Mouse (Mus musculus): Measurements from ENCODE around the gene Ccdc194. TPM values are rescaled to one million over a fixed set of nuclear protein-coding genes. Genes with fewer than 3 reads are reported as not detected.
A peak's percentile ranks its signal among the peaks of the same experiment; 100 is the strongest.

Gene Ccdc194
- polyA plus RNA-seq, 1 experiment from 2014 or later: 0.40 TPM

DNA sequence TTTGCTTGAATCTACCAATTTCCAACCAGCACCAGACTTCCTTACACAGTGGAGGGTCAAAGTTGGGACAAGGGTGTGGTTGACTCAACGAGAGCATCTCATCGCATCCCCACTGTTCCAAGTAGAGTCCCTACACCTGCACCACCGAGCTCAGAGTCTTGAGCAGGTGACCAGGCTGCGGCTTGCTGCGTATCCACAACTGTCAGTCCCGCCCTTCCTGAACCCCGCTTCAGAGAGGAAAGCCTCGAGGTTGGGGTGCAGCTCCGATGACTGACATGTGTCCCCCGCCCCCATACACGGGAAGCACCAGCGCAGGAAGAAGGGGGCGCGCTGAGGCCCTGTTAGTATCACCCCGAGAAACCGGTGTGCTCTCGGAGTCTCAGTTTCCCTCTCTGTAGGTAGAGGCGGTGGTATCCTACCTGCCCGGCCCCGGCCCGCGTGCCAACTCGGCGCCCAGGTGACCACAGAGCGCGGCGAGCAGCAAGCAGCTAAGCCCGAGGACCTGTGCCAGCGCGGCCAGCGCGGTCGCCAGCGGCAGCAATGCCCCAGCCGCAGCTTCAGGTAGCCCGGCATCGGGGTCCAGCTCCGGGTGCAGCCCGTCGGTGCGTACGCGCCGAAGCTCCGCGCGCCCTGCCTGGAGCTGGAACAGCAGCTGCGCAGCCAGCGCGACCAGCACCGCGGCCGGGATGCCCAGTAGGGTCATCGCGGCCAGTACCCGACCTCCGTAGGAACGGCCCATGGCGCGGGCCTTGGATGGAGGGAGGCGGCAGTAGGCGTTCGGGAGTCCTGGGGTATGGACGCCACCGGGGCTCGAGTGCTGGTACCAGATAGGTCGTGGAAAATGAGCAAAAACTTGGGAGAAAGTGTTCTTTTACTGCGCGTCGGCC lies 32.8 kb upstream of the Ccdc194 start, which contains the start of gene Tmem221:
Tmem221 (minus strand) TSS at position 801 of the 887 bp plus-strand sequence.
- Histone ChIP-seq H3K4me2 (peak within 1 kb of the TSS; percentile 41), H3K27ac (ENCODE audit: low read depth, low read length) (no peak within 1 kb of the TSS), H3K27me3 (ENCODE audit: control insufficient read depth, insufficient read depth, low read length) (peaks cover 69% of the 10 kb centered on the region), H3K4me1 (ENCODE audit: control insufficient read depth, insufficient read depth, low read length) (no peaks in the 10 kb centered on the region), H3K36me3 (ENCODE audit: control insufficient read depth, insufficient read depth, low read length) (no peaks in the 10 kb centered on the region), H3K9ac (ENCODE audit: low read length) (no peak within 1 kb of the TSS), H3K9me3 (ENCODE audit: control insufficient read depth, low read length) (no peaks in the 10 kb centered on the region), H3K4me3 (ENCODE audit: low read depth, low read length) (peak within 1 kb of the TSS; percentile 19)
- peak; percentile 83 for DNase-seq (ENCODE audit: low spot score, missing footprints)
- 4% methylated on average over 70 of the region's 70 CpGs for WGBS
- ATAC-seq (ENCODE audit: low FRiP score): peak; percentile 6; the same call in 1 of the 2 replicates

DNA sequence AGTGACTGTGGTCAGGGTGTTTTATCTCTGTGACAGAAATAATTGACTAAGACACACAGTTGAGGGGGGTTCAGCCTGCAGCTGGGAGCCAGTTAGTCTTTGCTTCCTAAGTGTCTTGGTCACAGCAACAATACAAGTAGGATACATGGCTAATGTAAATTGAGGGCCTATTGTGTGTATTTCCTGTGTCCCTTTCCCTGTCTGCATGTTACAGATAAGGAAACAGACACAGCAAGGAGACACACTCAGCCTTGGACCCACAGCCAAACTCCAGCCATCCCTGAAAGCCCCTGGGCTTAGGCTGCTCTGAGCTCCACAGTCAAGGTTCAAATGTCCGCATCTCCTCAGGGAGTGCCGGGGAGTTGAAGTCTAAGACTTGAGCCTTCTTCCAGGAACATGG lies 29.1 kb upstream of the Ccdc194 start:
- Histone ChIP-seq H3K4me3 (ENCODE audit: low read depth, low read length) (no peak overlapping the region), H3K9ac (ENCODE audit: low read length) (no peak overlapping the region), H3K27ac (ENCODE audit: low read depth, low read length) (no peak overlapping the region), H3K36me3 (ENCODE audit: control insufficient read depth, insufficient read depth, low read length) (no peaks in the 10 kb centered on the region), H3K27me3 (ENCODE audit: control insufficient read depth, insufficient read depth, low read length) (peaks cover 35% of the 10 kb centered on the region), H3K4me1 (ENCODE audit: control insufficient read depth, insufficient read depth, low read length) (no peaks in the 10 kb centered on the region), H3K9me3 (ENCODE audit: control insufficient read depth, low read length) (no peaks in the 10 kb centered on the region), H3K4me2 (no peak overlapping the region)
- DNase-seq (ENCODE audit: low spot score, missing footprints) (no peak), ATAC-seq (ENCODE audit: low FRiP score) (no peak)
- 90% methylated on average over 2 of the region's 2 CpGs for WGBS

DNA sequence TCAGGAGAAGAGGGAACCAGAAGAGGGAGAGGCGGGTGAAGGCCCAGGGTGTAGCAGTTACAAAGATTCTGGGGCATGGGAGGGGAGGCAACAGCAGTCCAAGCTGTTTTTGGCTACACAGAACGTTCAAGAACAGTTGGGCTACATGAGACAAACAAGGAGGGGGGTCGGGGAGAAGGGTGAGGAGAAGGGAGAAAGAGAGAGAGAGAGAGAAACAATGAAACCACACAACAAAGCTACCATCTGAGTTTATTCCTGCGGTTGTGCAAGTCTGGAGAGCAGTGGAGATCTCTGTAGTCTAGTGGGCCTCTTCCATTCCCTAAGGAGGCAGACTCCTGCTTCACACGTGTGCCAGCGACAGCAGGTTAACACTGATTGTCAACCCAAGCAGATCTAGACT lies 28.5 kb upstream of the Ccdc194 start:
- Histone ChIP-seq H3K27ac (ENCODE audit: low read depth, low read length) (no peak overlapping the region), H3K4me1 (ENCODE audit: control insufficient read depth, insufficient read depth, low read length) (no peaks in the 10 kb centered on the region), H3K4me2 (no peak overlapping the region), H3K9me3 (ENCODE audit: control insufficient read depth, low read length) (no peaks in the 10 kb centered on the region), H3K36me3 (ENCODE audit: control insufficient read depth, insufficient read depth, low read length) (no peaks in the 10 kb centered on the region), H3K27me3 (ENCODE audit: control insufficient read depth, insufficient read depth, low read length) (peaks cover 29% of the 10 kb centered on the region), H3K4me3 (ENCODE audit: low read depth, low read length) (no peak overlapping the region), H3K9ac (ENCODE audit: low read length) (no peak overlapping the region)
- no peak for DNase-seq (ENCODE audit: low spot score, missing footprints)
- 73% methylated on average over 6 of the region's 6 CpGs for WGBS
- ATAC-seq (ENCODE audit: low FRiP score): no peak

DNA sequence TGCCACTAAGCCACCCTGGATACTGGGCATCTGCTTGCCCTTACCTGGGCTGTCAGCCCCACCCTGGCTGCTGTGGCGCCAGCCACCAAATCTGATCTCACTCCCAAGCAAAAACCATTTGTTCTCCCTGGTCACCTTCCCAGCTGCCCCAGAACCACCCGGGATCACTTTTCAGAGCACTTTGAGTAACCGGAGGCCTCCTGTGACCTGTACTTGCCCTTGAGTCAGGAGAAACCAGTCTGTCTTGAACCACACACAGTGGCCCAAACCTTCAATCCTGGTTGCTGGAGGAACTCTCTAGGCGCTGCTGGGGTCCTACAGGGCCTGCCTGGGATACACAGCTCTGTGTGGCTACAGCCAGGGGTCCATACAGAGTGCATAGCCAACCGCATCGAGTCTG lies 27.3 kb upstream of the Ccdc194 start:
- 74% methylated on average over 6 of the region's 6 CpGs for WGBS
- no peak overlapping the region for H3K9ac ChIP-seq (ENCODE audit: low read length)

DNA sequence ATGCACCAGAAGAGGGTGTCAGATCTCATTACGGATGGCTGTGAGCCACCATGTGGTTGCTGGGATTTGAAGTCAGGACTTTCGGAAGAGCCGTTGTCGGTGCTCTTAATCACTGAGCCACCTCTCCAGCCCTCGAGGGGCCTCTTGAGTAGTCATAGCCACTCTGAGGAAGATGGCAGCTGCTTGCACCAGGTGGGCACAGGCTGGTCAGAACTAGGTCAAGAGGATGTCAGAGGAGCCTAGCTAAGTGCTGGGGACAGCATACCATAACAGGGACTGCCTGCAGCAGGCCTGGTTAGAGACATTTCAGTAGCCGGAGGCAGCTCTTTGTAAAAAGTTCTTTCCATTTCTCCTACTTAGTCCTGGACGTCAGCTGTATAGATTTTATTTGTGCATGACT lies 25.2 kb upstream of the Ccdc194 start:
- H3K27me3 ChIP-seq (ENCODE audit: control insufficient read depth, insufficient read depth, low read length): peaks cover 2% of the 10 kb centered on the region; the same call in 1 of the 2 replicates
- ATAC-seq (ENCODE audit: low FRiP score) (no peak), DNase-seq (ENCODE audit: low spot score, missing footprints) (no peak)
- H3K27ac ChIP-seq (ENCODE audit: low read depth, low read length): no peak overlapping the region
- 73% methylated on average over 7 of the region's 7 CpGs for WGBS
- no peak overlapping the region for H3K9ac ChIP-seq (ENCODE audit: low read length)
- H3K4me2 ChIP-seq: no peak overlapping the region
- no peak overlapping the region for H3K4me3 ChIP-seq (ENCODE audit: low read depth, low read length)
- no peaks in the 10 kb centered on the region for H3K4me1 ChIP-seq (ENCODE audit: control insufficient read depth, insufficient read depth, low read length)
- H3K36me3 ChIP-seq (ENCODE audit: control insufficient read depth, insufficient read depth, low read length): peaks cover 3% of the 10 kb centered on the region; the same call in 1 of the 2 replicates
- no peaks in the 10 kb centered on the region for H3K9me3 ChIP-seq (ENCODE audit: control insufficient read depth, low read length)

More for the DNA sequence above, 27.3 kb upstream of the Ccdc194 start:
- Histone ChIP-seq H3K36me3 (ENCODE audit: control insufficient read depth, insufficient read depth, low read length) (0 out of 2 replicates have a peak, but pooled peaks cover 3% of the 10 kb centered on the region), H3K27ac (ENCODE audit: low read depth, low read length) (no peak overlapping the region), H3K4me1 (ENCODE audit: control insufficient read depth, insufficient read depth, low read length) (no peaks in the 10 kb centered on the region), H3K4me3 (ENCODE audit: low read depth, low read length) (no peak overlapping the region), H3K27me3 (ENCODE audit: control insufficient read depth, insufficient read depth, low read length) (peaks cover 17% of the 10 kb centered on the region), H3K9me3 (ENCODE audit: control insufficient read depth, low read length) (no peaks in the 10 kb centered on the region), H3K4me2 (no peak overlapping the region)
- DNase-seq (ENCODE audit: low spot score, missing footprints) (no peak), ATAC-seq (ENCODE audit: low FRiP score) (no peak)

DNA sequence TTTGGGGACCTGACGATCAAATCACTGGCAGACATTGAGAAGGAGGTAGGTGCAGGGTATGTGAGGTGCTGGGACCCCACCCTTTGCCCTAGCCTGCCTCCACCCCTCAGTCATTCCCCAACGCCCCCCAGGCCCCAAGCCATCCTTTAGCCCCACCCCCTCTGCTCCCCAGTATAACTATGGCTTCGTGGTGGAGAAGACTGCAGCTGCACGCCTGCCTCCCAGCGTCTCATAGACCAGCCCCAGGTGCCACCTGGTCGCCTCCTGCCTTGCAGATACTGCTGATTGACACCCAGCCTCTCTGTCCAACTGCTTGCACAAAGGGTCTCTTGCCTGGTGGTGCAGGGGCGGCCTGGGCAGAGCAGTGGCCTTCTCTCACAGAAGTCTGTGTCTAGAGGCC lies 22.1 kb upstream of the Ccdc194 start:
- WGBS: 84% methylated on average over 7 of the region's 7 CpGs
- Histone ChIP-seq H3K27me3 (ENCODE audit: control insufficient read depth, insufficient read depth, low read length) (no peaks in the 10 kb centered on the region), H3K4me1 (ENCODE audit: control insufficient read depth, insufficient read depth, low read length) (peaks cover 3% of the 10 kb centered on the region; the same call in 1 of the 2 replicates), H3K9ac (ENCODE audit: low read length) (no peak overlapping the region), H3K4me3 (ENCODE audit: low read depth, low read length) (no peak overlapping the region), H3K9me3 (ENCODE audit: control insufficient read depth, low read length) (no peaks in the 10 kb centered on the region), H3K27ac (ENCODE audit: low read depth, low read length) (no peak overlapping the region), H3K36me3 (ENCODE audit: control insufficient read depth, insufficient read depth, low read length) (peaks cover 3% of the 10 kb centered on the region; the same call in 1 of the 2 replicates), H3K4me2 (no peak overlapping the region)
- ATAC-seq (ENCODE audit: low FRiP score) (no peak), DNase-seq (ENCODE audit: low spot score, missing footprints) (no peak)

DNA sequence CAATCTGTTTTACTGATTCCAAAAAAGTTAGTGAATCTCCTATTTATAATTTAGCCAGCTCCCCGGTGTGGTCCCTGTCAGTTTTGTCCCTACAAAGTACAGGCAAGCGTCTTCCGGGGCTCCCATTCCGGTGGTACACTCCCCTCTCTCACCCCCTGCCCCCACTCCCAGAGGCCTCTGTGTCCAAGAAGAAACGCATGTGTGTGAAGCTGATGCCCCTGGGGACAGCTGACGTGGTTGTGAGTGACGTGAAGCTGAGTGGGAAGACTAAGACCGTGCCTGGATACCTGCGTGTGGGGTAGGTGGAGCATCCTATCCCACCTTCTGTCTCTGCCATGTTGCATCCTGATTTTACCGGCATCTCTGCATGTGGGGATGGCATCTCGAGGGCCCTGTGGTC lies 19.5 kb upstream of the Ccdc194 start:
- DNase-seq (ENCODE audit: low spot score, missing footprints) (no peak), ATAC-seq (ENCODE audit: low FRiP score) (no peak)
- H3K4me3 ChIP-seq (ENCODE audit: low read depth, low read length): no peak overlapping the region
- no peaks in the 10 kb centered on the region for H3K9me3 ChIP-seq (ENCODE audit: control insufficient read depth, low read length)
- H3K9ac ChIP-seq (ENCODE audit: low read length): no peak overlapping the region
- H3K27me3 ChIP-seq (ENCODE audit: control insufficient read depth, insufficient read depth, low read length): no peaks in the 10 kb centered on the region
- no peak overlapping the region for H3K27ac ChIP-seq (ENCODE audit: low read depth, low read length)
- H3K4me2 ChIP-seq: no peak overlapping the region
- peaks cover 3% of the 10 kb centered on the region; the same call in 1 of the 2 replicates for H3K4me1 ChIP-seq (ENCODE audit: control insufficient read depth, insufficient read depth, low read length)
- WGBS: 93% methylated on average over 11 of the region's 11 CpGs
- H3K36me3 ChIP-seq (ENCODE audit: control insufficient read depth, insufficient read depth, low read length): peaks cover 3% of the 10 kb centered on the region; the same call in 1 of the 2 replicates

DNA sequence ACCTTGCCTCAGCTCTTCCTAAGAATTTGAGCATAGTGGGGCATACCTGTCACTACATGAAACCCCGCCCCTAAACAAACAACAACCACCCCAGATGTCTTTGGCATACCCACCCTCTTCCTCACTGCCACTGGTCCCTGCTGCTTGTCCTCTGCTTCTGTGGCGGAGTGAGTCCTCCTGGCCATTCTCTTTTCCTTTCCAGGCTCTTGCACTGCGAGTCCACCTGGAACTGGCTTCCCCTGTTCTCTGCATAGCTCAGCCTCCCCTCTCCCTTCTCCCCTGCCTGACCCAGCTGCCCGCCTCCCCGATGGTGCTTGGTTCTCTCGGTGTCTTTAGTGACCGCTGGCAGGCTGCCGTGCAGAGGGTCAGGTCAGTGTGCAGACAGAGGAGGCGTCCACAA lies 18.2 kb upstream of the Ccdc194 start:
- ATAC-seq (ENCODE audit: low FRiP score): no peak
- Histone ChIP-seq H3K27ac (ENCODE audit: low read depth, low read length) (no peak overlapping the region), H3K9ac (ENCODE audit: low read length) (no peak overlapping the region), H3K4me2 (peak overlapping the region; percentile 58), H3K36me3 (ENCODE audit: control insufficient read depth, insufficient read depth, low read length) (peaks cover 3% of the 10 kb centered on the region; the same call in 1 of the 2 replicates), H3K4me1 (ENCODE audit: control insufficient read depth, insufficient read depth, low read length) (peaks cover 3% of the 10 kb centered on the region; the same call in 1 of the 2 replicates), H3K27me3 (ENCODE audit: control insufficient read depth, insufficient read depth, low read length) (no peaks in the 10 kb centered on the region), H3K4me3 (ENCODE audit: low read depth, low read length) (no peak overlapping the region; the same call in 1 of the 2 replicates), H3K9me3 (ENCODE audit: control insufficient read depth, low read length) (no peaks in the 10 kb centered on the region)
- DNase-seq (ENCODE audit: low spot score, missing footprints): no peak
- WGBS: 94% methylated on average over 9 of the region's 9 CpGs
